Mouse (Mus musculus): ENCODE data around the gene Olr1. TPM values are rescaled to one million over a fixed set of nuclear protein-coding genes. Genes with fewer than 3 reads are reported as not detected.

The Olr1 gene
- under 1 TPM in 1 of 2 experiments, not detected in 1; 0.16 TPM for polyA plus RNA-seq (2017; shearing (Covaris generic))

GRCm38 (mm10) chr6:129507024-129507423 lies at the start of gene Olr1:
TSS of gene Olr1 (minus strand) at chr6:129507165.
- ATAC-seq, result no peak

GRCm38 (mm10) chr6:129548009-129548408 lies 41.0 kb upstream of the Olr1 start:
- no peak for ATAC-seq

- peak; percentile 50 for ATAC-seq
Measured at GRCm38 (mm10) chr6:129547277-129547676, 40.3 kb upstream of the Olr1 start.

DNA sequence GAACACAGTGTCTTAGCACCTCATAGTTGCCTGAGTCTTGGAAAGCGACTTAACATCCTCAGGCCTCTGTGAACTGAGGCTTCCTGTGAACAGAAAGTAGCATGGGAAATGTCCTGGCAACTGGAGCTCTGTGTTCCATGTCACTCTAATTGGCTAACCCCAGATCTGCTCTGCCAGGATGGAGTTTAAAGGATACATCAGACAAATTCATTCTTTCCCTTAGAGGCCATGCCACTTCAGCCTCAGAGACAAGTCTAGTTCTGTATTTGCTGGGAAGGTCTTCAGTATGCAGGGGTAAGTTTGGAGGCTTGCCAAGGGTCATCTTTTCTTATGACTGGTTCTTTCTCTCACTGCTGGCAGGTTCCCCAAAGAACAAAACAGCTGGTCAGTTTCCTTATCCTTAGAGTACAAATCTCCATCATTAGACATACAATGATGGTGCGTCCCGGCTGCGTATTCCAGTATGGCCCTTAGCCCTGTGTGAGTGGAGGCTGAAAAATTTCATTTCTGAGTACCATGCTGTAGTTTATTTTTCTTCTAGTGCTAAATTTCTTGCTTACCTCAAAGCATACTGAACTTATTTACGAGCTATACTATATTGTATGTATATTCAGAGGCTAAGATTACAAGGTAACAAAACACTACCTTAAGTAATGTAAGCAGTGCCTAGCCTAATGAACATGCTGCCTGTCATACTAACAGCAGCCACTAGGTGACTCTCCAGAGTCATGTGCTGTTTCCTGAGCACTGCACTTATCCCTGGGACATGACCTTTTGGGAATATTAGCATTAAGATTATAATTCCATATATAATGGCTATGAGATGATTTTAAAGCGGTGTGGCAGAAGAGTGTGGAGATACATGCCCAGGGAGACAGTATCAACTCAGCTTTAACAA lies 37.0 kb upstream of the Olr1 start:
- peak; percentile 79 for ATAC-seq

DNA sequence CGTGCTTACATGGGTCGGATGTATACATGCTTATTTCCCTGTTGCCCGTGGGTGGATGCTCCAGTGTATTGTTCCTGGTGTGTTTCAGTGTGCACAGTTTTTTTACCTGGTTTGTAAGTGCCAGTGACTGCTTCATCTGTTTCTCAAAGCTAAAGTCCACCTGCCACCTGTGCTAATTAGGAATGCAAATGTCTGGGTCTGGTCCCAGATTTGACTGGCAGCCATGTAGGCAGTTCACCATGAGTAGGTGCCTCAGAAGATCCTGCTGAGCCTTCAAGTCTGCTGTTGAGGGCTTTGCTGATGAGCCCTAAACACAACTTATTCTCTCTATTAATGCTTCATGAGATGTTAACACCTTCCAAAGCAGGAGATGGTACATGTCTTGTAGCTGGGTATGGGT lies 35.6 kb upstream of the Olr1 start:
- ATAC-seq, result no peak

GRCm38 (mm10) chr6:129541931-129542330 lies 35.0 kb upstream of the Olr1 start:
- no peak for ATAC-seq

DNA sequence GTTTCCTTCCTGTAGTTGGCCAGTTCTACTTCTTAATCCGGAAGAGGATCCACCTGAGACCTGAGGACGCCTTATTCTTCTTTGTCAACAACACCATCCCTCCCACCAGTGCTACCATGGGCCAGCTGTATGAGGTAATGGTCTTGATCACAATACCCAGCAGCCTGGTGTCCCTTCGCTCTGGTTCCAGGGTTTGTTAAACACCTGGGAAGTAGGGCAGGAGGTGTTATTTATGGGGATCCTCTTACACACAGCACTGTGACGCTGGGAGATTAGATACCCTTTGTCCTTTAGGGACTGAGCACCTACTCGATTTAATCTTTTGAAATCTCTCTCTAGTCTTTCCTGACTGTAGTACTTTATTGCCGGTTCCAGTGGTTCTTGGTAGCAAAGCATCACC lies 31.6 kb upstream of the Olr1 start:
- ATAC-seq, result no peak

GRCm38 (mm10) chr6:129535723-129536122 lies 28.8 kb upstream of the Olr1 start:
- no peak for ATAC-seq

DNA sequence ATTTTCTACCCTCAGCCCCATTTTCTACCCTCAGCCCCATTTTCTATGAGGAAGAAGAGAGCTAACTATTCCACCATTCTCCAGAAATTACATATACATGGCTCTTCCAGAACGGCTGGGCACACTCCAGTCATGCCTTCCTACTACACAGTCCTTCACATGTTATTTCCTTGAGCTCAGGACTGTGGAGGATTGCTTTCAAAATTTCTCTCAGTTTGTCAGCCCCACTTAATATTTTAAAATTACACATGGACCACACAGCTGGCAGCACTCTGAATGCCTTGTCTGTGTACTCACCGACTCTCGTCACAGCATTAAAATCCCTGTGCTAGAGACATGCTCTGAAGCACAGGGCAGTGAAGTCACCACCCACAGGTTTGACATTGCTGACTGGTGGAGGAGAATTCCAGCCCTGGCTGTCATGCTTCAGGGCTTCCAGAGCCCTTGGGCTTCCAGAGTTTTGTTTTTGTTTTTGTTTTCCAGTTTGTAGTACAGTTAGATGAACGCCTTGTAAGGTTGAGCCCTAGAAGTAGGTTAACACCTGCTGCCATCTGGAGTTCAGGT lies 27.7 kb upstream of the Olr1 start:
- no peak for ATAC-seq

- ATAC-seq, result peak; percentile 45
Measured at GRCm38 (mm10) chr6:129534057-129534456, 27.1 kb upstream of the Olr1 start.

GRCm38 (mm10) chr6:129532942-129533860 lies 26.2 kb upstream of the Olr1 start, which contains the start of gene Gabarapl1:
TSS of gene Gabarapl1 (plus strand) at chr6:129533160.
- peak; percentile 70 for ATAC-seq

DNA sequence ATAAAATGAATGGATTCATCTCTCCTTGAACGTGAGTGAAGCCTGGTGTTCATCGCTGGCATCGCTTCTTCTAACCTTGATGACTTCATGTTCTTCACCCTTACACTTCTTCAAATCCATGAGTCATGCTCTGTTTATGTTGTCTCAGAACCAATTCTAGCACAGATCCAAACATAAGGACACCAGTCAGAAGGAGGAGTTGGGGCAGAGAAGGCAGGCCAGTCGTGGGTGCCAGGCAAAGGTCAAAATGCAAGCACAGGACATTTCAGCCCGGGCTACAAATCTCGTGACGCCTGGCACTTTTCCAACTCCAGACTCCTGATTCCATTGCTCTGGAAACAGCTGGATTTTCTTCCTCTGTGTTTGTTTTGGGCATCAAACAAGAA lies 25.6 kb upstream of the Olr1 start:
- ATAC-seq, result peak; percentile 31

- ATAC-seq, result no peak
Measured at GRCm38 (mm10) chr6:129530261-129530660, 23.3 kb upstream of the Olr1 start.

DNA sequence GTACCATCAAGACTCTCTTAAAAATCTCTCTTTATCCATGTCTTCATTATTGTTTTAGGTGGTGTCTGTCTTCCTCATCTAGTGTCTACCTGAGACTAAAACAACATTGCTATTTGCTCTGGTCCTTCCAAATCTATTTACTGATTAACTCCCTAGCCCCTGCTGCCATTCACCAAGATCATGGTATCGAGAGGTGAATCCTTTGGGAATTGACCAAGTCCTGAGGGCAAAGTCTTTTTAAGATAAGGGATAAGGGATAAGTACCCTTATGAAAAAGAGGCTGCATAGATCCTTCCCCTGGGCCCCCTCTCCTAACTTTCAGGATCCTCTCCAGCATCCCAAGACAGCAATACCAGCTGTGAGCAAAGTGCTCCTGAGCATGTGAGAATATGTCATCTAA lies 22.6 kb upstream of the Olr1 start:
- ATAC-seq, result no peak

- ATAC-seq, result no peak
Measured at GRCm38 (mm10) chr6:129527416-129527815, 20.5 kb upstream of the Olr1 start.

DNA sequence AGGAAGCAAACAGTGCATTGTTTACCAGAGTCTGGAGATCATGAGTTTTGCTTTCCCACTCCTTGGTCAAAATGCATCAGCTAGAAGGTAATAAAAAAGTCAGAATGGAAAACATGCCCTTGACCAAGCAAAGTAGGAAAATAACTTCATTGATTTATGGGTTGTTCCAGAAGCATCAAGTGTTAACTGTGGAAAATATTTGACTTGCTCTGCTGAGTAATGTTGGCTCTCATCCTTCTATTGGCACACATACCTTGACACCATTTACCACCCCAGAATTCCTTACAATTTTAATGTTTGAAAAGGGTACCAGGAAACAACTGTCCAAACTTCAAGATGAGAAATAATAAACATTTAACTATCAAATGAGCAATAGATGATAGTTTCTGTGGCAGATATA lies 19.1 kb upstream of the Olr1 start:
- no peak for ATAC-seq

DNA sequence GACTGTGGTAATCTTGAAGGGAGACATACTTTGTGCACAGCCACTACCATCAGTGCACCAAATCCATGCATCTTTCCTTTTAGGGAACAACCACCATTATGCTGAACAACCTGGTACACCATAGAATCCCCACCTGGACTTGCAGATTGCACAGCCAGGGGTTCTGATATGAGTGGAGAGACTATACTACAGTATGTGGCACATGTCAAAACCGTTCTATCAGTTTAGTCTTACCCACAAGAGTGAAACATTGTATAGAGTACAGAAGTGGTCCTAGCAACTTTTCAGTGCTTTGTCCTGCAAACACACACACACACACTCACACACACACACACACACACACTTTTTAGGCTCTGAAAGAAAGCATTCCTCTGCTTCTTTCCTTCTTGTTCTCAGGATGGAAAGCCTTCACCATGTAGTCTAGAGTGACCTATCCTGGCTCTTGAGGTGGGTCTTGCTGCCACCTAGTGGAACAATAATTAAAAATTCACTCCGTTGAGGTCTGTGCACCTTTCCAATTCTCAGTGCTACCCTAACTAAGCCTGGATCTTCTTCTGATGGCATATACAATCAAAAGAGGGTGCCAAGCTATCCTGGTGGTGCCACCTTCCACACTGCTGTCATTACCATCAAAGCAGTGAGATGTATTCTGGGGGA lies 10.9 kb upstream of the Olr1 start:
- peak; percentile 75 for ATAC-seq

DNA sequence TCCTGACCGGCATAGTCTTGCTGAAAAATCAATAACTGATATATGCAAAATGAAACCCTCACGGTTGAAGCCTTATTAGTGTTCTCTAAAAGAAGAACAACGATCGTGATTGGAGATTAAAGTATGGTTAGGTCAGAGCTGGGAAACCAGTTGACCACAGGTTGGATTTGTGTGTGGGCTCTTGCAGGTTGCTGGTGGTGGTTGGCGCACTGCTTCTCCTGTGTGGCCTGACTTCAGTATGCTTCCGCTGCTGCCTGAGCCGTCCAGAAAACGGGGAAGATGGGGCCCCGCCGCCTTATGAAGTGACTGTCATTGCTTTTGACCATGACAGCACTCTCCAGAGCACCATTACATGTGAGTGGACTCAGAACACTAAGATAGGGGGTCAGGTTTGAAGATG lies 9.4 kb upstream of the Olr1 start:
- no peak for ATAC-seq

DNA sequence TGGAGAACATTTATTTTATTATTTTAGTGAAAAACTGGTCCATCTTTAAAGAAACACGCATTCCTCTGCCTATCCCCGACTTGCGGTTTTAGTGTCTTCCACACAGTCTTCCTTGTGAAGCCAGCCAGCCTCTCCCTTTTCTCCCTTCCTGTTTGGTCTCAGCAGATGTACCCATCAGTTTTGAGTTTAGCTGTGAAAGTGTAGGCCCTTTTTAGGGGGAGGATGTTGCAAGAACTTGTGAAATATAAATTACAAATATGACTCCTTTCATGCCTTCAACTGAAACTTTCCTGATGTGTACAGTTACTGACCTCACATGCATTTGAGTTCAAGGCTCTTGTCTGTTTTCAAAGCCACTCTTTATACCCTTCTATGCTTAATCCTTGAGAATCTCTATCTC lies 8.1 kb upstream of the Olr1 start:
- no peak for ATAC-seq

DNA sequence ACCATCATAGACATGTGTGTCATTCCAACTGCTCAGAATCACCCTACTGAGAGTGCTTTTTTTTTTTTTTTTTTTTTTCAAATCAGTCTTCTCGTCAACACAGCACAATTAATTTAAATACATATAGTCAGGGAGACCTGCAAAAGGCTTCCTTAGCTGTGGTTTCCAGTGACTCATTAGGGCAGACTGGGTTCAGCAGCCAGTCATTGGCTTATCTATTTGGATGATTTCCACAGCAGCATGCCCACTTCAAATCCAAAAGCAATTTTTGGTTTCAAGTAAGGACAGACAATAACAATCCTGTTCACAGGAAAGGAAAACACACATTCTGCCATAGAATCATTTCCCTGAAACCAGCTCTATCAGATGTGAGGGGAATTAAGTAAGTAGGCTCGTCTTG lies 7.4 kb upstream of the Olr1 start:
- ATAC-seq, result no peak

GRCm38 (mm10) chr6:129513409-129513808 lies 6.4 kb upstream of the Olr1 start:
- no peak for ATAC-seq

- no peak for ATAC-seq
Measured at GRCm38 (mm10) chr6:129512868-129513267, 5.9 kb upstream of the Olr1 start.

- no peak for ATAC-seq
Measured at GRCm38 (mm10) chr6:129512367-129512766, 5.4 kb upstream of the Olr1 start, which contains the start of gene Tmem52b. TSS of gene Tmem52b (plus strand) at chr6:129512555.
